Mouse (Mus musculus): ENCODE measurements around the gene Stbd1. TPM values are rescaled to one million over a fixed set of nuclear protein-coding genes. Genes with fewer than 3 reads are reported as not detected.

Gene Stbd1
- polyA plus RNA-seq, 2 experiments: 14.6 to 27.8 TPM

DNA sequence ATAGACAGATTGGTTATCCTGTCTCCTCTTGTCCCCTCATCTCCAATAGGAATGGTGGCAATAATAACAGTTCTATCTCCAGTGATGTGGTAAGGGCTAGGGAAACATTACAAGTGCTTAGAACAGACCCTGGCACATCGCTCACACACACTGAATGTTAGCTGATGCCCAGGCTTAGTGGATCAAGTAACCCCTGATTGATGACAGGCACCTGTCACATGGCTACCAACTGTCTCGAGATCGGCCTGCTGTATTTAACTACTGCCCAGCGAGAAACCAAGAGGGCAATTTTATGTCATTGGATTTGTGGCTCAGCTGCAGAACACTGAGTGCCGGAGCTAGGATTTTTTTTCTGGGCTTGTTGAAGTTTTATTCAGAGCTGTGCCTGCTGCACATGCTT, 7.8 kb upstream of the Stbd1 start:
- Histone ChIP-seq H3K27ac (replicated peaks; ENCODE audit: low read depth, low read length) (no peak overlapping the region), H3K27me3 (ENCODE audit: control insufficient read depth, insufficient read depth, low read length) (no peaks in the 10 kb centered on the region), H3K9me3 (ENCODE audit: control insufficient read depth, low read length) (no peaks in the 10 kb centered on the region), H3K9ac (ENCODE audit: low read depth, low read length, severe bottlenecking) (no peak overlapping the region), H3K4me1 (ENCODE audit: control insufficient read depth, insufficient read depth, low read length) (no peaks in the 10 kb centered on the region), H3K4me3 (replicated peaks; ENCODE audit: low read length) (no peak overlapping the region), H3K36me3 (ENCODE audit: control insufficient read depth, insufficient read depth, low read length) (no peaks in the 10 kb centered on the region), H3K4me2 (replicated peaks; ENCODE audit: low read depth, low read length, severe bottlenecking) (no peak overlapping the region)
- TF ChIP-seq POLR2A (IDR thresholded peaks at IDR 0.05; ENCODE audit: borderline replicate concordance, extremely low read depth, insufficient read depth, insufficient read length): no peak
- ATAC-seq (ENCODE audit: low FRiP score, low read depth): no peak; the same call in 1 of the 2 replicates
- WGBS: 68% methylated on average over 5 of the region's 5 CpGs
- no peak for DNase-seq (ENCODE audit: low spot score)

DNA sequence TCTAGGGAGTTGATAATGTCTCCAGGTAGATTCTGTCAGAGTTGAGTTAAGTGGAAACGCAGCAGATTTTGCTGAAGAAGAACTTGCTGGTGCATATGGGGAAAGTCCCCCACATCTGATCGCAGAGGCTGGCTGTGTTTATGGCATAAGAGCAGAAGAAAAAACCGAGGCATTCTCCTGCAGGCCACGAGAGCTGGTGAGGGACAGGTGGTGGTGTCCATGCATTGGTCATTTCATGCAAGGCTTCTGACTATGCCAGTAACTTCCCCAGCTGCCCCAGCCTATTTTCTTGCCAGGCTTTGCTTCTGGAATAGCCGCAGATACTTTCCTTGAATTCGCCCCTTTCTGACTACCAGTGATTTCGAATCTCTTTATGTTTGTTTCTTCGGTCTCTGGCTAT, 6.0 kb upstream of the Stbd1 start:
- ATAC-seq (ENCODE audit: low FRiP score, low read depth): no peak

DNA sequence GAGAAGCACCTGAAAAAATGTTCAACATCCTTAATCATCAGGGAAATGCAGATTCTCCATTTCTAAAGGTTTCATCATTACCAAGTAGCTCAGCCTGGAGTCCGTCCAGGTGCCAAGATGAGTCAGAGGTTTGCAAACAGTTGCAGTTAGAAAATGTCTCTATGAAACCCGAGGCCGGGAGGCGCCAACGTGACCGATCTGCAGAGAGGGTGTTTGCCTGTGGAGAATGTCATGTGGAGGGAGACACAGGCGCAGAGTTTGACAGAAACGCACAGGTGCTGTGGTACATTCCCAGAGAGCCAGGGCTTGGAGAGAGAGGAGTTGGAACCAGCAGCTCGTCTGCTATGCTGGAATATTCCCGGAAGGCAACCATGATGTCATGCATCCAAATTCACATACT, 3.8 kb upstream of the Stbd1 start:
- TF ChIP-seq POLR2A (IDR thresholded peaks at IDR 0.05; ENCODE audit: borderline replicate concordance, extremely low read depth, insufficient read depth, insufficient read length): no peak
- Histone ChIP-seq H3K27me3 (ENCODE audit: control insufficient read depth, insufficient read depth, low read length) (no peaks in the 10 kb centered on the region), H3K9me3 (ENCODE audit: control insufficient read depth, low read length) (no peaks in the 10 kb centered on the region), H3K36me3 (ENCODE audit: control insufficient read depth, insufficient read depth, low read length) (no peaks in the 10 kb centered on the region), H3K27ac (replicated peaks; ENCODE audit: low read depth, low read length) (no peak overlapping the region), H3K4me2 (replicated peaks; ENCODE audit: low read depth, low read length, severe bottlenecking) (no peak overlapping the region), H3K9ac (ENCODE audit: low read depth, low read length, severe bottlenecking) (no peak overlapping the region), H3K4me3 (replicated peaks; ENCODE audit: low read length) (no peak overlapping the region), H3K4me1 (ENCODE audit: control insufficient read depth, insufficient read depth, low read length) (peaks cover 3% of the 10 kb centered on the region; the same call in 1 of the 2 replicates)
- 67% methylated on average over 10 of the region's 10 CpGs for WGBS
- DNase-seq (ENCODE audit: low spot score): peak; percentile 62
- 0 out of 2 replicates have a peak, but pooled peaks have one; percentile 41 for ATAC-seq (ENCODE audit: low FRiP score, low read depth)

More for the DNA sequence above, 6.0 kb upstream of the Stbd1 start:
- no peak overlapping the region for H3K9ac ChIP-seq (ENCODE audit: low read depth, low read length, severe bottlenecking)
- no peak overlapping the region for H3K4me2 ChIP-seq (replicated peaks; ENCODE audit: low read depth, low read length, severe bottlenecking)
- H3K36me3 ChIP-seq (ENCODE audit: control insufficient read depth, insufficient read depth, low read length): no peaks in the 10 kb centered on the region
- H3K4me1 ChIP-seq (ENCODE audit: control insufficient read depth, insufficient read depth, low read length): no peaks in the 10 kb centered on the region
- H3K27ac ChIP-seq (replicated peaks; ENCODE audit: low read depth, low read length): no peak overlapping the region
- TF ChIP-seq POLR2A (IDR thresholded peaks at IDR 0.05; ENCODE audit: borderline replicate concordance, extremely low read depth, insufficient read depth, insufficient read length): no peak
- H3K27me3 ChIP-seq (ENCODE audit: control insufficient read depth, insufficient read depth, low read length): no peaks in the 10 kb centered on the region
- no peak overlapping the region for H3K4me3 ChIP-seq (replicated peaks; ENCODE audit: low read length)
- H3K9me3 ChIP-seq (ENCODE audit: control insufficient read depth, low read length): no peaks in the 10 kb centered on the region
- WGBS: 85% methylated on average over 8 of the region's 8 CpGs
- DNase-seq (ENCODE audit: low spot score): no peak

DNA sequence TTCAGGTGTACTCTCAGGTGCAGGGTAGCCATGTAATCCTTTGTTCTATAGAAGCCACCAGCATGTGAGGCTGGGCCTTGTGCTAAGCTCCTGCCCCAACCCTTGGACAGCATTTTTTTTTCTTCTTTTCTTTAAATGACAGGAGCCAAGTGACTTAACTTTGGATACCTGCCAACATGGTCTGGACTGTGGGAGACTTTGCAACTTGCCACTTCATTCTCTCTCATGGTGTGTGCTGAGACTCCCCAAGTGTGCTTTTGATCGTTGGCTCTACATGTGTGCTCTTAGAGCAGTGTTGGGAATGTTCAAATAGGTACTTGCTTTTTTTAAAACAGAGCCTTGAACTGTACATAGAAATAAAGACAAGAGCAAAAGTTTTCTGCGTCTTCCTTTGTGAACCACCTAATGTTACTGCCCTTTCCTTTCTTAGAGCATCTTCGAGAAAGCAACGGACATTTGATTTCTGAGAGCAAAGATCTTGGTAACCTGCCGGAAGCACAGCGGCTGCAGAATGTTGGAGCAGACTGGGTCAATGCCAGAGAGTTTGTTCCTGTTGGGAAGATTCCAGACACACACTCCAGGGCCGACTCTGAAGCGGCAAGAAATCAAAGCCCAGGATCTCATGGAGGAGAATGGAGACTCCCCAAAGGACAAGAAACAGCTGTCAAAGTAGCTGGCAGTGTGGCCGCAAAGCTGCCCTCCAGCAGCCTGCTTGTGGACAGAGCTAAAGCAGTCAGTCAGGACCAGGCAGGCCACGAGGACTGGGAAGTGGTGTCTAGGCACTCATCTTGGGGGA, 1.8 kb downstream of the Stbd1 start:
- no peaks in the 10 kb centered on the region for H3K9me3 ChIP-seq (ENCODE audit: control insufficient read depth, low read length)
- no peaks in the 10 kb centered on the region for H3K36me3 ChIP-seq (ENCODE audit: control insufficient read depth, insufficient read depth, low read length)
- peaks cover 8% of the 10 kb centered on the region; the same call in 1 of the 2 replicates for H3K4me1 ChIP-seq (ENCODE audit: control insufficient read depth, insufficient read depth, low read length)
- H3K9ac ChIP-seq (ENCODE audit: low read depth, low read length, severe bottlenecking): no peak overlapping the region
- H3K4me3 ChIP-seq (replicated peaks; ENCODE audit: low read length): no peak overlapping the region
- TF ChIP-seq POLR2A (IDR thresholded peaks at IDR 0.05; ENCODE audit: borderline replicate concordance, extremely low read depth, insufficient read depth, insufficient read length): no peak
- peak; percentile 65 for DNase-seq (ENCODE audit: low spot score)
- H3K27me3 ChIP-seq (ENCODE audit: control insufficient read depth, insufficient read depth, low read length): no peaks in the 10 kb centered on the region
- H3K27ac ChIP-seq (replicated peaks; ENCODE audit: low read depth, low read length): no peak overlapping the region
- ATAC-seq (ENCODE audit: low FRiP score, low read depth): no peak
- H3K4me2 ChIP-seq (replicated peaks; ENCODE audit: low read depth, low read length, severe bottlenecking): no peak overlapping the region
- whole genome bisulfite sequencing: 61% methylated on average over 10 of the region's 10 CpGs

DNA sequence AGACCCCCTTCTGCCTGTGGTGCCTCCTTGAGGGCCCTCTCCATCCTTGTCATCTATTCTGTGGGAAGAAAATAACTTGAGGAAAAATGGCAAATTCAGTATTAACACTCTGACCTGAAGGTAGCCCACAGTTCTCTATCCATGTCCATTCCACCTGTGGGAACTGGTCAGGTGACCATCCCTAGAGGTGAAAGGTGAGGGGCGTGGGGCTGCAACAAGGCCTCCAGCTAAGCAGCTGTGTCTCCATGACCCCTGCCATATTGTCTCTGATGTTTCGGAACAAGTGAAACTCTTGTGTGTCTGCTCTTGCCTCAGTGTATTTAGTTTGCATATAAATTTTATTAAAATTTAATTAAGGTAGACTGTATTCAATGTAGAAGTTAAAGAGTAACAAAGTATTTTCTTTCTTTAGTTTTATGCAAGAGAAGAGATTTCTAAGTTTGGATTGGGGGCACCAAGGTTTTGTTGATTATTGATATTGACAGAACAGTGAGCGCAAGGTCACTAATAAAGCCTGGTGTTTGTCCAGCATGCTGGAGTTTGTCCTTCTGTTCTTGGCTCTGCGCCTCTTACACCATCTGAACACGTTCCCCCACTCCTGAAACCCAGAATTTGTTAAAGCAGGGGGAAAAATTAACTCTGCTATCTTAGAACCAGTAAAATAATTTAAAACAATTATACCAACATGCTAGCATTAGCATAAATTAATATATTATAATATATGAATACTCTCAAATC, 4.8 kb downstream of the Stbd1 start:
- H3K4me1 ChIP-seq (ENCODE audit: control insufficient read depth, insufficient read depth, low read length): peaks cover 8% of the 10 kb centered on the region; the same call in 1 of the 2 replicates
- H3K9me3 ChIP-seq (ENCODE audit: control insufficient read depth, low read length): no peaks in the 10 kb centered on the region
- no peak for ATAC-seq (ENCODE audit: low FRiP score, low read depth)
- no peaks in the 10 kb centered on the region for H3K27me3 ChIP-seq (ENCODE audit: control insufficient read depth, insufficient read depth, low read length)
- TF ChIP-seq POLR2A (IDR thresholded peaks at IDR 0.05; ENCODE audit: borderline replicate concordance, extremely low read depth, insufficient read depth, insufficient read length): no peak
- no peak overlapping the region for H3K27ac ChIP-seq (replicated peaks; ENCODE audit: low read depth, low read length)
- no peak overlapping the region for H3K4me2 ChIP-seq (replicated peaks; ENCODE audit: low read depth, low read length, severe bottlenecking)
- no peak overlapping the region for H3K9ac ChIP-seq (ENCODE audit: low read depth, low read length, severe bottlenecking)
- H3K36me3 ChIP-seq (ENCODE audit: control insufficient read depth, insufficient read depth, low read length): no peaks in the 10 kb centered on the region
- no peak overlapping the region for H3K4me3 ChIP-seq (replicated peaks; ENCODE audit: low read length)
- DNase-seq (ENCODE audit: low spot score): no peak
- WGBS: 86% methylated on average over 5 of the region's 5 CpGs
